Mouse (Mus musculus): ENCODE data around the gene Ntn5. TPM values are rescaled to one million over a fixed set of nuclear protein-coding genes. Genes with fewer than 3 reads are reported as not detected.
A peak's percentile ranks its signal among the peaks of the same experiment; 100 is the strongest.

Gene Ntn5
- polyA plus RNA-seq, 2 experiments = 0.59 to 1.3 TPM

DNA sequence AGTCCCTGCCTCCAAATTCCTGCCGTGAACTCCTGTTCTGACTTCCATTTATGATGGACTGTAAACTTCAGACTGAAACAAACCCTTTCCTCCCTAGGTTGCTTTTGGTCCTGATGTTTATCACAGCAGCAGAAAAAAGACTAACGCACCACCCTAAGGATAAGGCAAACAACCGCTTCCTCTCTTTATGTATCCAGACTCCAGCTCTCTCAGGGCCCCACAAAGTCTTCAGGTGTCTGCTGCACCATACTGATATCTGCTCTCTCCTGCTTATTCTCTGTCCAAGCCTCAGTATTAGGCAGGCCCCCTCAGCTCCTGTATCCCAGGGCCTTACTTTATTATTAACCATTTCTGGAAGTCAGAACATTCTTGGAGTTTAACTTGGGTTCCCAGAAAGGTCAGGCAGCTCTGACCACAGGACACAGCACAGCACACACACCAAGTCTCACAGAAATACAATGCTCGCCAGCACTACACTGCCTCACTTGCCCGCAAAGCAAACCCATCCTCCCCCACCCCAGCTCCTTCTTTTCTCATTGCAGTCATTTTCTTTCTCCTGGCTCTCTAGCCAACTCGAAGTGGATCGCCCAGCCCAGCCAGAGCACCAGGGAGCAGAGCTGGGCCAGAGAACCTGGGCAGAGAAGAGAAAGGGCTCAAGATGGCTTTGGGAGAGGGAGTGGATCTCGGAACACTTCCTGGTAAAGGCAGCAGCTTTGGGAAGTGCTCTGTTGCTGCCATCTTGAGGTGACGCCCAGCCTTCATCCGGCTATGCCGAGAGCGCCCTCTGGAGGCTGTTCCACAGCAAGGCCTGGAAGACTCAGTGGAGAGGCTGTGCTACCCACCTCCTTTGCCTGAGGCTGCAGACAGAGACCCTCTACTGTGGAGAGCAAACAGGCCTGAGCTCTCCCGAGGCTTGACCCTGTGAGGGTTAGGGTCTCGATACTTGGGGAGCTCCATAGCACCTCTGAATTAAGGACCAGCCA is 1.4 kb upstream of the Ntn5 start:
- peak; percentile 88 for DNase-seq (ENCODE audit: low spot score)
- WGBS = 33% methylated on average over 14 of the region's 14 CpGs
- Histone ChIP-seq H3K27ac (replicated peaks; ENCODE audit: low read depth, low read length) (no peak overlapping the region), H3K4me1 (ENCODE audit: control insufficient read depth, insufficient read depth, low read length) (peaks cover 4% of the 10 kb centered on the region; the same call in 1 of the 2 replicates), H3K4me2 (replicated peaks; ENCODE audit: low read depth, low read length, severe bottlenecking) (peak overlapping the region; percentile 18; the same call in 1 of the 2 replicates), H3K27me3 (ENCODE audit: control insufficient read depth, insufficient read depth, low read length) (no peaks in the 10 kb centered on the region), H3K9me3 (ENCODE audit: control insufficient read depth, low read length) (no peaks in the 10 kb centered on the region), H3K4me3 (replicated peaks; ENCODE audit: low read length) (no peak overlapping the region), H3K36me3 (ENCODE audit: control insufficient read depth, insufficient read depth, low read length) (no peaks in the 10 kb centered on the region), H3K9ac (ENCODE audit: low read depth, low read length, severe bottlenecking) (0 out of 2 replicates have a peak overlapping the region, but pooled peaks have one; percentile 12)
- ATAC-seq (ENCODE audit: low FRiP score, low read depth) = peak; percentile 86
- peak; percentile 41; the same call in 1 of the 2 replicates for TF ChIP-seq POLR2A (IDR thresholded peaks at IDR 0.05; ENCODE audit: borderline replicate concordance, extremely low read depth, insufficient read depth, insufficient read length)

DNA sequence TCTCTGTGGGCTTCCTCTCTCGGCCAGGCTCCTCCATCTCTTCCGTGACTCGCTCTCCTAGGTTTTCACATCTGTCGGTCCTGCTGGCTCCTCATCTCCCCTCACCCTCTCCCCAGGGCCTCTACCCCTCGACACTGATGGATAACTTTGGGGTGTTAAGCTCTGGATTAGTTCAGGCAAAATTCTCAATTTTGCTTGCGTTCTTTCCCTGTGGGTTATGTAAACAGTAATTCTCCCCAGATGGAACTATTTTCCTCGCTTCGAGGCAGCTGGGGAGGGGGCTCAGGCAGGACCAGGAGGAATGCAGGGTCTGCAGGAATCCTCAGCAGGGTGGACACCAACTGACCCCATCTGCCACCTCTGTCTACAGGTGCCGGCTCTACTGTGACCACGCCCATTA is 2.0 kb downstream of the Ntn5 start:
- H3K36me3 ChIP-seq (ENCODE audit: control insufficient read depth, insufficient read depth, low read length) = no peaks in the 10 kb centered on the region
- no peak overlapping the region for H3K4me3 ChIP-seq (replicated peaks; ENCODE audit: low read length)
- no peak overlapping the region for H3K27ac ChIP-seq (replicated peaks; ENCODE audit: low read depth, low read length)
- no peaks in the 10 kb centered on the region for H3K27me3 ChIP-seq (ENCODE audit: control insufficient read depth, insufficient read depth, low read length)
- no peak overlapping the region for H3K4me2 ChIP-seq (replicated peaks; ENCODE audit: low read depth, low read length, severe bottlenecking)
- peaks cover 4% of the 10 kb centered on the region; the same call in 1 of the 2 replicates for H3K4me1 ChIP-seq (ENCODE audit: control insufficient read depth, insufficient read depth, low read length)
- 35% methylated on average over 10 of the region's 10 CpGs for WGBS
- H3K9me3 ChIP-seq (ENCODE audit: control insufficient read depth, low read length) = no peaks in the 10 kb centered on the region
- DNase-seq (ENCODE audit: low spot score) = no peak
- no peak for TF ChIP-seq POLR2A (IDR thresholded peaks at IDR 0.05; ENCODE audit: borderline replicate concordance, extremely low read depth, insufficient read depth, insufficient read length)
- no peak for ATAC-seq (ENCODE audit: low FRiP score, low read depth)
- H3K9ac ChIP-seq (ENCODE audit: low read depth, low read length, severe bottlenecking) = no peak overlapping the region

DNA sequence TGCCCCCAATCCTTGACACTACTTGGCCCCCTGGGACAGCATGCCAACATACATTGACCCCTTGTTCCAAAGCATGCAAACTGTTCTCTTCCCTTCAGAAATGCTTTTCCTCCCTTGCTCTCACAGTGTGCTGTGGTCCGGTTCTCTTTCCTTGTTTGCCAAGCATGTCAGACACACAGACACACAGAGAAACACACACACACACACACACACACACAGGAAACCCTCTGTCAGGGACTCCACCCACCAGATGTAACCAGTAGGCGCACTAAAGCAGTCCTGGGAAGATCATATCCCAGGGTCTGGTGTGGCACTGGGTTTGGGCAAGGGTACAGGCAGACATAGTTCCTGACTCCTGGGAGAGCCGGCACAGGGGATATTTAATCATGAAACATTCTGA is 3.0 kb downstream of the Ntn5 start:
- no peak overlapping the region for H3K27ac ChIP-seq (replicated peaks; ENCODE audit: low read depth, low read length)
- no peaks in the 10 kb centered on the region for H3K36me3 ChIP-seq (ENCODE audit: control insufficient read depth, insufficient read depth, low read length)
- H3K4me2 ChIP-seq (replicated peaks; ENCODE audit: low read depth, low read length, severe bottlenecking) = no peak overlapping the region
- no peak overlapping the region for H3K9ac ChIP-seq (ENCODE audit: low read depth, low read length, severe bottlenecking)
- 79% methylated on average over 3 of the region's 3 CpGs for WGBS
- ATAC-seq (ENCODE audit: low FRiP score, low read depth) = no peak
- DNase-seq (ENCODE audit: low spot score) = no peak
- no peaks in the 10 kb centered on the region for H3K27me3 ChIP-seq (ENCODE audit: control insufficient read depth, insufficient read depth, low read length)
- no peaks in the 10 kb centered on the region for H3K9me3 ChIP-seq (ENCODE audit: control insufficient read depth, low read length)
- H3K4me3 ChIP-seq (replicated peaks; ENCODE audit: low read length) = no peak overlapping the region
- peaks cover 4% of the 10 kb centered on the region; the same call in 1 of the 2 replicates for H3K4me1 ChIP-seq (ENCODE audit: control insufficient read depth, insufficient read depth, low read length)
- no peak for TF ChIP-seq POLR2A (IDR thresholded peaks at IDR 0.05; ENCODE audit: borderline replicate concordance, extremely low read depth, insufficient read depth, insufficient read length)

DNA sequence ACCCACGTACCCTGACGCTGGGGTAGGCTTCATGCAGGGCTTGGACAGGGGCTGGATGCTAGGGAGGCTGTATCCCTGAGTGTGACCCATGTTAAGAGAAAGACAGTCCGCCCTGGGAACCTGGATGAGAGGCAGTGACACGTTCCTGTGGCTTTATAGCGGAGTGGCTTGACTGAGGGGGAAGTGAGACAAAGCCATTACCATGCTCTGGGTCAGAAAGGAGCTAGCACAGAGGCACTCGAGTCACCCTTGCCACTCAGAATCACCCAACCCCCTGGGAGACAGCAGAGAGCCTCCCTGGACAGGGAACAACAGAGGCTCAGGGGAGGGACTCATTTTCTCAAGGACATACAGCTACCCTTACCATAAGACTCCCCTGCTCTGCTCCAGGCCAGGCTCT is 5.3 kb downstream of the Ntn5 start:
- TF ChIP-seq POLR2A (IDR thresholded peaks at IDR 0.05; ENCODE audit: borderline replicate concordance, extremely low read depth, insufficient read depth, insufficient read length) = no peak
- H3K27me3 ChIP-seq (ENCODE audit: control insufficient read depth, insufficient read depth, low read length) = no peaks in the 10 kb centered on the region
- DNase-seq (ENCODE audit: low spot score) = no peak
- no peak overlapping the region for H3K27ac ChIP-seq (replicated peaks; ENCODE audit: low read depth, low read length)
- no peaks in the 10 kb centered on the region for H3K9me3 ChIP-seq (ENCODE audit: control insufficient read depth, low read length)
- no peak overlapping the region for H3K4me2 ChIP-seq (replicated peaks; ENCODE audit: low read depth, low read length, severe bottlenecking)
- WGBS = 61% methylated on average over 6 of the region's 6 CpGs
- no peaks in the 10 kb centered on the region for H3K36me3 ChIP-seq (ENCODE audit: control insufficient read depth, insufficient read depth, low read length)
- peaks cover 4% of the 10 kb centered on the region; the same call in 1 of the 2 replicates for H3K4me1 ChIP-seq (ENCODE audit: control insufficient read depth, insufficient read depth, low read length)
- ATAC-seq (ENCODE audit: low FRiP score, low read depth) = no peak
- H3K4me3 ChIP-seq (replicated peaks; ENCODE audit: low read length) = no peak overlapping the region
- H3K9ac ChIP-seq (ENCODE audit: low read depth, low read length, severe bottlenecking) = no peak overlapping the region

DNA sequence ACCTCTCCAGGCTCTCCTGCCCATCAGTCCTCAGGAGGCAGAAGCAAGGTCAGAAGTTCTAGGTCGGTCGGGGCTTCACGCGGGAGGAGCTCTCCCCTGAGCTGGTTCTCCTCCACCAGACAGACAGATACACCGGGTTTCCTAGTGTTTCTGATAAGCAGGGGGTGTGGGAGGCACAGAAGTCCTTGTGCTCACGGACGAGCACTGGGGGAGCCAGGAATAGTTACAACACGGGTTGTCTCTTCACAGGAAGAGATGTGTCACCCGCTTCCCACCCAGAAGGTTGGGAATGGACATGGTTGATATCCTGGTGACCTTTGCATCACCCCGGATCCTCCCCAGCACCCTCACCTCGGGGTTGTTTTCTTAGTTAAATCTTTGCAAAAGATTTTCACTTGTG is 6.0 kb downstream of the Ntn5 start:
- H3K4me3 ChIP-seq (replicated peaks; ENCODE audit: low read length) = no peak overlapping the region
- DNase-seq (ENCODE audit: low spot score) (no peak), ATAC-seq (ENCODE audit: low FRiP score, low read depth) (no peak)
- 79% methylated on average over 11 of the region's 11 CpGs for WGBS
- H3K4me1 ChIP-seq (ENCODE audit: control insufficient read depth, insufficient read depth, low read length) = peaks cover 4% of the 10 kb centered on the region; the same call in 1 of the 2 replicates
- H3K9ac ChIP-seq (ENCODE audit: low read depth, low read length, severe bottlenecking) = no peak overlapping the region
- H3K4me2 ChIP-seq (replicated peaks; ENCODE audit: low read depth, low read length, severe bottlenecking) = no peak overlapping the region
- H3K9me3 ChIP-seq (ENCODE audit: control insufficient read depth, low read length) = no peaks in the 10 kb centered on the region
- no peak for TF ChIP-seq POLR2A (IDR thresholded peaks at IDR 0.05; ENCODE audit: borderline replicate concordance, extremely low read depth, insufficient read depth, insufficient read length)
- H3K27ac ChIP-seq (replicated peaks; ENCODE audit: low read depth, low read length) = no peak overlapping the region
- no peaks in the 10 kb centered on the region for H3K36me3 ChIP-seq (ENCODE audit: control insufficient read depth, insufficient read depth, low read length)
- no peaks in the 10 kb centered on the region for H3K27me3 ChIP-seq (ENCODE audit: control insufficient read depth, insufficient read depth, low read length)

Data from limb, embryonic 14.5 days (tissue).